Mouse (Mus musculus) limb, embryonic 13.5 days (tissue): ENCODE measurements at regions not wholly inside any gene's neighbourhood (a gene's known extent, or its start where the extent isn't known, plus 50 kb on each side); places are given as distances from the start of the nearest gene placed in this dataset.

Source experiments
- ATAC-seq: fragments of 200-750 bp; cut with Nextera tagmentation; 2 replicates; pipeline ENCODE4 v1.8.0; 2017; ENCODE audit warnings: low read depth, moderate number of reproducible peaks, moderate TSS enrichment; ENCODE audit not compliant: low FRiP score
- H3K27ac ChIP-seq: fragments of 300-500 bp; sonication (generic); 2 replicates; pipeline ENCODE4 v1.5.1; 2015; ENCODE audit warnings: inconsistent platforms, mild to moderate bottlenecking, moderate library complexity
- H3K27me3 ChIP-seq: fragments of 300-500 bp; sonication (generic); 2 replicates; pipeline ENCODE4 v1.6.1; 2015; ENCODE audit warnings: mild to moderate bottlenecking, inconsistent platforms
- H3K36me3 ChIP-seq: fragments of 300-500 bp; sonication (generic); 2 replicates; pipeline ENCODE4 v1.6.1; 2015; ENCODE audit warnings: inconsistent platforms, mild to moderate bottlenecking, moderate library complexity
- H3K4me1 ChIP-seq: fragments of 300-500 bp; sonication (generic); 2 replicates; pipeline ENCODE4 v1.6.1; 2015; ENCODE audit warnings: inconsistent platforms
- H3K4me2 ChIP-seq: fragments of 300-500 bp; sonication (generic); replicated peaks from 2 replicates; pipeline ENCODE4 v1.6.1; 2015; ENCODE audit warnings: inconsistent platforms, mild to moderate bottlenecking, moderate library complexity
- H3K4me3 ChIP-seq: fragments of 300-500 bp; sonication (generic); 2 replicates; pipeline ENCODE4 v1.5.1; 2015; ENCODE audit warnings: moderate library complexity, mild to moderate bottlenecking, inconsistent platforms
- H3K9ac ChIP-seq: fragments of 300-500 bp; sonication (generic); 2 replicates; pipeline ENCODE4 v1.6.1; 2015; ENCODE audit warnings: mild to moderate bottlenecking, inconsistent platforms
- H3K9me3 ChIP-seq: fragments of 300-500 bp; sonication (generic); 2 replicates; pipeline ENCODE4 v1.6.1; 2016; ENCODE audit warnings: inconsistent platforms
- WGBS: fragments of 180-500 bp; shearing (Covaris S2); methylation state at CpG from one replicate; pipeline ENCODE4 v1.1.7; 2015; 5-methylcytosine and 5-hydroxymethylcytosine counted together

- ATAC-seq: no peak
- Histone ChIP-seq H3K4me2 (no peak overlapping the region), H3K27ac (no peak overlapping the region), H3K27me3 (no peaks in the 10 kb centered on the region), H3K4me1 (no peaks in the 10 kb centered on the region), H3K9me3 (no peaks in the 10 kb centered on the region), H3K36me3 (no peaks in the 10 kb centered on the region), H3K9ac (no peak overlapping the region), H3K4me3 (no peak overlapping the region)
- 75% methylated on average over 3 of the region's 3 CpGs for WGBS
These were observed 645.3 kb upstream of the Adamts5 start for GRCm38 (mm10) chr16:86546905-86547304.

DNA sequence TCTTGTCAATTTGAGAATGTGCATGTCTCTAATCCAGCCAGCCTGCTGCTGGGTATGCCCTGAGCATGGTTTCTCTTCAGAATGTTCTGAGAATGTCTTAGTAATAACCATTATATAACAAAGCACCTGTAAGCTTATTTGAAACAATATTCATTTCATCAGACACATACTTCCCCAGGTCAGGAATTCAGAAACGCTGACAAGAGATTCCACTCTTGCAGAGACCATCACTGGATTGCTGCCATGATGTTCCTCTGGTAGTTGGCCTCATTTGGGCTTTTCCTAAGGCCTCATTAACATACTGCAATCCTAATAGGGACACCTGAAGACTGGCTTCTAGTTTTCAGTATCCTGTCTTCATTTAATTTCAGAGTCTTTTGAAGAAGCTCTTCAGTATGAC lies 642.5 kb upstream of the Adamts5 start:
- Histone ChIP-seq H3K9me3 (no peaks in the 10 kb centered on the region), H3K9ac (no peak overlapping the region), H3K4me1 (no peaks in the 10 kb centered on the region), H3K27me3 (no peaks in the 10 kb centered on the region), H3K4me2 (no peak overlapping the region), H3K4me3 (no peak overlapping the region), H3K27ac (no peak overlapping the region), H3K36me3 (no peaks in the 10 kb centered on the region)
- 87% methylated on average over 1 of the region's 1 CpGs for WGBS
- ATAC-seq: no peak

DNA sequence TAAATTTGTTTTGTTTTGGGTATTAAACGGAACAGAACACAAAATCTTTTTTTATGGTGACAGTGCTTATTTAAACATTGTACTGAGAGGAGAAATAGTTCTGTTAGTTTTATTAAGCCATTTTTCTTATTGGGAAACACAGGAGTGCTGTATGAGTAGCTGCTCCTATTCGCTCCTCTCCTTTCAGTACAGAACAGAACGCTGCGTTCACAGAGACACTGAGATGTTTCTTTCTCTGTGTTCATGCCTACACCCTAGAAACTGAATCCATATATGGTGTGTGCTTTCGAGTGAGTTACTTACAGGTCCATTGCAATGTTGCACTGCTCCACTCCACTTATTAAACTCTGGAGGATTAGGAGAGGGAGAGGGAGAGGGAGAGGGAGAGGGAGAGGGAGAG lies 634.9 kb upstream of the Adamts5 start:
- no peaks in the 10 kb centered on the region for H3K27me3 ChIP-seq
- no peak for ATAC-seq
- H3K4me2 ChIP-seq: no peak overlapping the region
- H3K9me3 ChIP-seq: no peaks in the 10 kb centered on the region
- H3K4me1 ChIP-seq: no peaks in the 10 kb centered on the region
- 69% methylated on average over 5 of the region's 5 CpGs for WGBS
- H3K9ac ChIP-seq: no peak overlapping the region
- no peak overlapping the region for H3K4me3 ChIP-seq
- no peaks in the 10 kb centered on the region for H3K36me3 ChIP-seq
- H3K27ac ChIP-seq: no peak overlapping the region

DNA sequence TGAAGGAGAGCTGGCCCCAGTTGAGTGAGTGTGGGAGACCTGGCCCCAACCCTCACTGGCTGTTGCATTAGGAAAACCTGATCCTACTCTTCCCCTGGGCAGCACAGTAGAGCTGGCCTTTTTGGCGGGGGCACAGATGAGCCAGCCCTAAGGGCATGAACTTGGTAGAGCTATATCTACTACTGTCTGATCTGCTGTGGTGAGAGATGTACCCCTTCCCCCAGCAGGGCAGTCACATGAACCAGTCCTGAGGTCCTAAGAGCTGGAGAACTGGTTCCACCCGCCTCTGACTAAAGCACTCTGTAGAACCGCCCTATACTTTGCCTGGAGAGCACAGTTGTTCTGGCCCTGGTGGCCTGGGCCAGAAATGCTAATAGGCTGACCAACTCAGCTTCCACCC lies 622.5 kb upstream of the Adamts5 start:
- Histone ChIP-seq H3K27me3 (no peaks in the 10 kb centered on the region), H3K4me3 (no peak overlapping the region), H3K4me1 (no peaks in the 10 kb centered on the region), H3K9me3 (no peaks in the 10 kb centered on the region), H3K36me3 (no peaks in the 10 kb centered on the region), H3K4me2 (no peak overlapping the region), H3K9ac (no peak overlapping the region), H3K27ac (no peak overlapping the region)
- WGBS: 90% methylated on average over 3 of the region's 3 CpGs
- no peak for ATAC-seq

- Histone ChIP-seq H3K36me3 (no peaks in the 10 kb centered on the region), H3K27me3 (no peaks in the 10 kb centered on the region), H3K4me3 (no peak overlapping the region), H3K9me3 (no peaks in the 10 kb centered on the region), H3K9ac (no peak overlapping the region), H3K27ac (no peak overlapping the region), H3K4me1 (no peaks in the 10 kb centered on the region), H3K4me2 (no peak overlapping the region)
- 37% methylated on average over 1 of the region's 1 CpGs for WGBS
- ATAC-seq: no peak
These were observed 615.3 kb upstream of the Adamts5 start for GRCm38 (mm10) chr16:86516935-86517334.

DNA sequence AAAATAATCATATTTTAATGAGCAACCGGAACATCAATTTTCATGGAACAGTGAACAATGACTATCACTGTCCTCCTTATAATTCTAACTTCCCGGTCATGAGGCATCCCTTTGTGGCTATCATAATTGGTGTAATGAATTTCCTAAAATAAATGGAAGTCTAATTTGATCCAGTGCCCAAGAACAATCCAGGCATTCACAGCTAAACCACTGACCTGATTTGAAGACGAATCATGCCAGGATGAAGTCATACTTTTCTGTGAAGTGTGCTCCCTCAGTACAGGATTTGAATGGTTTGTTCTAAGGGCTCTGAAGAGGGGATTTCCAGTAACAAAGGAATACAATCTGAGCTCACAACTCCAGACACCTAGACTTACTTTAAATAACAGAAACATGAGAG lies 614.5 kb upstream of the Adamts5 start:
- WGBS: 73% methylated on average over 3 of the region's 3 CpGs
- H3K4me1 ChIP-seq: no peaks in the 10 kb centered on the region
- no peaks in the 10 kb centered on the region for H3K9me3 ChIP-seq
- no peak for ATAC-seq
- no peak overlapping the region for H3K27ac ChIP-seq
- no peaks in the 10 kb centered on the region for H3K27me3 ChIP-seq
- no peaks in the 10 kb centered on the region for H3K36me3 ChIP-seq
- no peak overlapping the region for H3K4me2 ChIP-seq
- H3K9ac ChIP-seq: no peak overlapping the region
- H3K4me3 ChIP-seq: no peak overlapping the region

DNA sequence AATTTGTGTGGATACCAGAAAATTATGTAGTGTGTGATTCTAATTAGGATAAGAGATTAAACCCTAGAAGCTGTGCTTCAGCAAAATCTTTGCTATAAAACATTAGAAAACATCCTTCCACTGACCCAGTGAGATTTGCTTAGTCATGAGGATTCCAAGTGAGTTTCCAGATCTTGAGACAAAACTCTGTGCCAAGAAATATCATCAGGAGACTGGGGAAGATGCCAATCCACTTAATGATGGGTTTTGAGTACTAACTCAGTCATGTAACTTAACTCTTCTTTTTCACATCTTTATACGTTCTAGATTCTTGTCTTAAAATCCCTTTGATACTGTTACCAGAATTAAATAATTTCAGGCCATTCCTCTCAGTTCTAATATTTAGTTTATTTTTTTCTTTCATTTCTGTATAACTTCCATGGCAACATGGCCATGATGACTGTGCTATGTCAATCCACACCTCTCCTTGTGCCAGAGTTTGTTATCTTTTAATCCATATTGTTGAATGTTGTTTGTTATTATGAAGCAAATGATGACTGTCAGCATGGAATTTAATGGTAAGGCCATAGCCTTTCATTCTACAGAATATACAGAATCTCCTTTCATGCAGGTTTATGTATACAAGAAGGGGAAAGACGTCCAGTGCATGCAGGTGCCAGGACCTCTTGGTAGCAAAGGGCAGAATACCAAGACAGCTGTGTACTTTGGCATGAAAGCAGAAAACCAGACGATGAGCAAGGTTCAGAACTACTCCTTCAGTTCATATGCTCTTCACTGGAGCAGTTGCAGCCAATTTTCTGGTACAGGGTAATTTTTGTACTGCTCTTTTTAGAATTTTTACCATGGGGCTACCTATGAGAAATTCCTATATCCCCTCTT lies 599.7 kb upstream of the Adamts5 start:
- Histone ChIP-seq H3K27ac (no peak overlapping the region), H3K36me3 (no peaks in the 10 kb centered on the region), H3K4me3 (no peak overlapping the region), H3K9ac (no peak overlapping the region), H3K4me1 (no peaks in the 10 kb centered on the region), H3K27me3 (no peaks in the 10 kb centered on the region), H3K9me3 (no peaks in the 10 kb centered on the region), H3K4me2 (no peak overlapping the region)
- 68% methylated on average over 3 of the region's 3 CpGs for WGBS
- no peak for ATAC-seq

DNA sequence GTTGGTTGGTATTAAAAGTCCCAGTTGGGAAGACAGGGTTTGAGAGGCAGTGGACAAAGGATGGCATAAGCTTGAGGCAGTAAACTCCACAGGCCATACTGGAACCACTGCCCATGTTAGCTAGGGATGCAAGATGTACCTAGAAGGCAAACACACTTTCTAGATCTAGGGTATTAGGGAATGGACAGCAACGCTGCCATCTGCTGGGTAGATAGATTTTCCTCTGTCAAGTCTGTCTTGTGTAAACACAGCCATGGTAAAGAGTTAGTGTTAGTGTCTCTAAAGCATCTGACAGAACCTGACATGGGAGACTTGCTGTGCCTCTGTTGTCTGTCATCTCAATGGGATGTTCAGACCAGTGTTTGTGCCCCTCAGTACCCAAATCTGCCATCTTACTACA lies 573.5 kb upstream of the Adamts5 start:
- Histone ChIP-seq H3K4me2 (no peak overlapping the region), H3K36me3 (no peaks in the 10 kb centered on the region), H3K4me3 (no peak overlapping the region), H3K9me3 (no peaks in the 10 kb centered on the region), H3K27me3 (no peaks in the 10 kb centered on the region), H3K27ac (no peak overlapping the region), H3K9ac (no peak overlapping the region), H3K4me1 (no peaks in the 10 kb centered on the region; the same call in 1 of the 2 replicates)
- WGBS: 74% methylated on average over 1 of the region's 1 CpGs
- ATAC-seq: no peak

DNA sequence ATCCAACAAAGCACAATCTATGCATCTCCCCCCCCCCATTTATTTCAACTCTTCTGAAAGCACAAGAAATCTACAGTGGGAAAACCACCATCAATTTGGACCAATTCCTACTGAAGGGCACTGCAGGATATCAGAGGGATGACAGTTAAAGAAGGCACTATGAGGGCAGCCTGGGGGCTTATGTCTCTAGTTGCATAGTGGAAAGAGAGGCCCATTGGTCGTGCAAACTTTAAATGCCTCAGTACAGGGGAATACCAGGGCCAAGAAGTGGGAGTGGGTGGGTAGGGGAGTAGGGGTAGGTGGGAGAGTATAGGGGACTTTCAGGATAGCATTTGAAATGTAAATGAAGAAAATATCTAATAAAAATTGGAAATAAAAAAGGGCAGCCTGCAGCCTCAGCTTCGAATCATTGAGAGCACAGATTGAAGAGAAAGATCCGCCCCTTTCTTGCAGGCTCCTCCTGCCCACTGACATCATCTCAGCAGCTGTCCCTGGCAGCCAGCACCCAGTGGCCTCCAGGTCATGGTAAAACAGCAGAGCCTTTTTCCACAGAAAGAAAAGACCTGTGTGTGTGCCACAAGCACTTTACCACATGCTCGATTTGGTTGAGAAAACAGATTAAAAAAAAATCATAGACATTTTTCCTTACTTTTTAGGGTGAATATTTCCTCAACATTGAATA lies 571.6 kb upstream of the Adamts5 start:
- Histone ChIP-seq H3K9me3 (no peaks in the 10 kb centered on the region), H3K9ac (no peak overlapping the region), H3K27ac (no peak overlapping the region), H3K27me3 (no peaks in the 10 kb centered on the region), H3K4me2 (no peak overlapping the region), H3K4me3 (no peak overlapping the region), H3K36me3 (no peaks in the 10 kb centered on the region), H3K4me1 (no peaks in the 10 kb centered on the region; the same call in 1 of the 2 replicates)
- 50% methylated on average over 4 of the region's 4 CpGs for WGBS
- no peak for ATAC-seq

DNA sequence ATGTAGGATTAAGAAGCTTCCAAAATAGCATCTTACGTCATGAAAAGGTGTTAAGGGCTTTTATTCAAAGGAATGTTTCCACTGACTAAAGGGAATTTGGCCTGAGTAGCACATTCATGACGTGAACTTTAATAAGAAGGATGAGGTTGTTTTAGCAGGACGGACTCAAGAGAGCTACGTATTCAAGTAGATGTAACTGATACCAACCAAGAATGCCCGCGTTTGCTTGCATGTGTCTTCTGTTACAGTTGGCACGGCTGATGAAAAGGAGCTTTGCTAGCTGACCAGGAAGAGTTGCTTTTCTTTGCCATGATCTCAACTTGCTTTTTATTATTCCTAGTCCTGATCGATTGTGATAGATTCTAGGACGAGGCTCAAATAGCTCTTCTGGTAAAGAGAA lies 559.4 kb upstream of the Adamts5 start:
- H3K9me3 ChIP-seq: no peaks in the 10 kb centered on the region
- no peak overlapping the region for H3K4me3 ChIP-seq
- 61% methylated on average over 9 of the region's 9 CpGs for WGBS
- ATAC-seq: no peak
- peak overlapping the region; percentile 12; the same call in 1 of the 2 replicates for H3K27ac ChIP-seq
- peaks cover 19% of the 10 kb centered on the region for H3K4me1 ChIP-seq
- H3K9ac ChIP-seq: no peak overlapping the region
- no peak overlapping the region for H3K4me2 ChIP-seq
- H3K27me3 ChIP-seq: no peaks in the 10 kb centered on the region
- no peaks in the 10 kb centered on the region for H3K36me3 ChIP-seq

DNA sequence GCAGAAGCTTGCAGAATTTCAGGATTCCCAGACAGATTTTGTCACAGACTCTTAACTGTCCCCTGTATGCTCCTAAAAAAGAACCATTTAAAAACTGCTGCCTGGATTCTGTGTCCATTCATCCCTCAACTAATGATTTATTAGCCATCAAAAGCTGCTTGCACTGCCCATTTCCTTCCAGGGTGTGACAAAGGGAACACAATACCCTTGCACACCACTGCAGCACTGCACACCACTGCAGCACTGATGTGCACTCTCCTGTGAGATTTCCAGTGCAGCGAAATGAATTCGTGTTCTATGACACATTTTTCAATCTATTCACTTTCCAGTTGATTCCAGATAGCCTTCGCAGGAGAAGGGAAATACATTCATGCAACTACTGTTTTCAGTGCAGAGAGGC lies 555.0 kb upstream of the Adamts5 start:
- WGBS: 71% methylated on average over 3 of the region's 3 CpGs
- Histone ChIP-seq H3K36me3 (no peaks in the 10 kb centered on the region), H3K9me3 (no peaks in the 10 kb centered on the region), H3K4me3 (no peak overlapping the region), H3K27me3 (no peaks in the 10 kb centered on the region), H3K9ac (no peak overlapping the region), H3K27ac (no peak overlapping the region), H3K4me1 (peaks cover 8% of the 10 kb centered on the region), H3K4me2 (no peak overlapping the region)
- no peak for ATAC-seq

- H3K9me3 ChIP-seq: no peaks in the 10 kb centered on the region
- no peak overlapping the region for H3K9ac ChIP-seq
- ATAC-seq: no peak
- no peaks in the 10 kb centered on the region for H3K36me3 ChIP-seq
- no peak overlapping the region for H3K4me3 ChIP-seq
- no peak overlapping the region for H3K27ac ChIP-seq
- WGBS: 65% methylated on average over 3 of the region's 3 CpGs
- no peaks in the 10 kb centered on the region for H3K27me3 ChIP-seq
- H3K4me2 ChIP-seq: no peak overlapping the region
- H3K4me1 ChIP-seq: no peaks in the 10 kb centered on the region
These were observed 553.2 kb upstream of the Adamts5 start for GRCm38 (mm10) chr16:86454810-86455209.

DNA sequence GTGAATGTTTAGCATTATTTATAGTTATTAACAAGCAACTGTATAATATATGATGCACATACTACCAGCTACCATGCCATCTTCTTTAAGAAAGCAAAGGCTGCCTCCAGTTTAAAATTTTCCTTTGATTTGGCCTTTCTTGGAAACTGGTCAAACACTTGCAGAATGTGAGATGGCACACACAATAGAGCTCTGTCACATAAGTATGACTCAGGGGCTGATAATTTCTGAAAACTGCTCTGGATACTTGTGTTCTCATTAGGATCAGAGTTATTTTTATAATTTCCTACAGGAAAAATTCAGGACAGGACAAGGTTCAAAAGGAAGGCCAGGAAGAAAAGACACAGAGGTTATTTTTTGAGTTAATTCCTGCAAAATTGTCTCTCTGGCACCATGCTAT lies 552.4 kb upstream of the Adamts5 start:
- no peak overlapping the region for H3K27ac ChIP-seq
- no peaks in the 10 kb centered on the region for H3K36me3 ChIP-seq
- H3K4me1 ChIP-seq: no peaks in the 10 kb centered on the region
- H3K27me3 ChIP-seq: no peaks in the 10 kb centered on the region
- ATAC-seq: no peak
- H3K9me3 ChIP-seq: no peaks in the 10 kb centered on the region
- no peak overlapping the region for H3K4me3 ChIP-seq
- H3K4me2 ChIP-seq: no peak overlapping the region
- H3K9ac ChIP-seq: no peak overlapping the region
